Mouse (Mus musculus) spleen, adult 2 months (tissue): Measurements from ENCODE around the gene Ifit2. TPM values are rescaled to one million over a fixed set of nuclear protein-coding genes. Genes with fewer than 3 reads are reported as not detected.

Source experiments
- DNase-seq, 2 experiments: peaks; one replicate each; pipeline versions ENCODE4 v3.0.0 to v3.0.0-alpha.2; 2012 to 2021; ENCODE audit warnings: low spot score in 2 of 2, low read depth in 1 of 2
- H3K27ac ChIP-seq: fragments of 200-500 bp; 2 replicates; pipeline ENCODE4 v1.5.1; 2012; ENCODE audit warnings: low read length, inconsistent platforms; ENCODE audit not compliant: insufficient read depth
- H3K27me3 ChIP-seq: fragments of 200-500 bp; 2 replicates; pipeline ENCODE4 v1.6.1; 2012; ENCODE audit warnings: mild to moderate bottlenecking, moderate library complexity, low read length, inconsistent platforms; ENCODE audit not compliant: control insufficient read depth, insufficient read depth
- H3K36me3 ChIP-seq: fragments of 200-500 bp; 2 replicates; pipeline ENCODE4 v1.6.1; 2012; ENCODE audit warnings: mild to moderate bottlenecking, low read length, inconsistent platforms; ENCODE audit not compliant: control insufficient read depth, insufficient read depth
- H3K4me1 ChIP-seq: fragments of 200-500 bp; 2 replicates; pipeline ENCODE4 v1.6.1; 2011; ENCODE audit warnings: inconsistent platforms; ENCODE audit not compliant: control insufficient read depth, insufficient read depth, insufficient read length
- H3K4me3 ChIP-seq: fragments of 200-500 bp; 2 replicates; pipeline ENCODE4 v1.5.1; 2011; ENCODE audit warnings: mild to moderate bottlenecking, inconsistent platforms; ENCODE audit not compliant: insufficient read depth, insufficient read length; ENCODE audit errors: extremely low read depth
- CTCF ChIP-seq: fragments of 200-500 bp; IDR thresholded peaks from 2 replicates; pipeline ENCODE4 v1.5.1; 2011; ENCODE audit warnings: mild to moderate bottlenecking, inconsistent platforms; ENCODE audit not compliant: insufficient read depth, insufficient read length, insufficient replicate concordance; ENCODE audit errors: extremely low read depth
- POLR2A ChIP-seq: fragments of 200-500 bp; IDR thresholded peaks from 2 replicates; pipeline ENCODE4 v1.6.1; 2011; ENCODE audit warnings: low read depth, low read length, inconsistent platforms
- WGBS: fragments of 180-500 bp; shearing (Covaris S2); methylation state at CpG from one replicate; pipeline ENCODE4 v1.1.7; 2018; 5-methylcytosine and 5-hydroxymethylcytosine counted together
- polyA plus RNA-seq: library from polyadenylated mRNA; depleted of rRNA; stranded (reverse); fragments of >200 nt; gene quantifications from 2 replicates; pipeline ENCODE4 v1.2.3, GENCODE M21; 2012

The Ifit2 gene
- polyA plus RNA-seq, 1 experiment: 0.83 TPM

DNA sequence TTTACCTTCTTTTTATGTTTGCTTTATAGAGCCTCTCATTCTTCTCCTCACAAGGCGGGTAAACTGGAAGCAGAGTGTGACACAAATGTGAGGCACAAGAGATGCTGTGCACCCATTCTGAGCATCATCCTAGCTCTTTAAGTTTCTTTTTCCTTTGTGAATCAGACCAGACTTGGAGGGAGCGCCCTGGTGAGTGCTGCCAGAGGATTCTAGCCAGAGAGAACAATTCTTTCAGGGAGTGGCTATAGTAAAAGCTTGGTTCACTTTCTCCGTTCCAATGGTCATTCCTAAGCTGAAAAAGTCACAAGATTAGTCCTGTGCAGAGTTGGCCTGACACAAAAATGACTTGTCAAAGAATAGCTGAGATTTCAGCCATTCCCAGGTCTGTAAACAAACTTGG lies 6.1 kb downstream of the Ifit2 start:
- no peak for TF ChIP-seq CTCF
- TF ChIP-seq POLR2A: no peak
- 97% methylated on average over 3 of the region's 3 CpGs for WGBS
- H3K4me3 ChIP-seq: no peak overlapping the region
- H3K36me3 ChIP-seq: peaks cover 1% of the 10 kb centered on the region; the same call in 1 of the 2 replicates
- H3K27ac ChIP-seq: no peak overlapping the region
- H3K27me3 ChIP-seq: no peaks in the 10 kb centered on the region
- no peak for DNase-seq
- H3K4me1 ChIP-seq: peaks cover 3% of the 10 kb centered on the region; the same call in 1 of the 2 replicates

GRCm38 (mm10) chr19:34562556-34562955 lies 12.1 kb downstream of the Ifit2 start:
- Histone ChIP-seq H3K27ac (peak overlapping the region; percentile 9; the same call in 1 of the 2 replicates), H3K36me3 (no peaks in the 10 kb centered on the region), H3K27me3 (no peaks in the 10 kb centered on the region), H3K4me3 (no peak overlapping the region), H3K4me1 (peaks cover 4% of the 10 kb centered on the region)
- TF ChIP-seq CTCF: no peak
- no peak for TF ChIP-seq POLR2A
- DNase-seq: no peak

DNA sequence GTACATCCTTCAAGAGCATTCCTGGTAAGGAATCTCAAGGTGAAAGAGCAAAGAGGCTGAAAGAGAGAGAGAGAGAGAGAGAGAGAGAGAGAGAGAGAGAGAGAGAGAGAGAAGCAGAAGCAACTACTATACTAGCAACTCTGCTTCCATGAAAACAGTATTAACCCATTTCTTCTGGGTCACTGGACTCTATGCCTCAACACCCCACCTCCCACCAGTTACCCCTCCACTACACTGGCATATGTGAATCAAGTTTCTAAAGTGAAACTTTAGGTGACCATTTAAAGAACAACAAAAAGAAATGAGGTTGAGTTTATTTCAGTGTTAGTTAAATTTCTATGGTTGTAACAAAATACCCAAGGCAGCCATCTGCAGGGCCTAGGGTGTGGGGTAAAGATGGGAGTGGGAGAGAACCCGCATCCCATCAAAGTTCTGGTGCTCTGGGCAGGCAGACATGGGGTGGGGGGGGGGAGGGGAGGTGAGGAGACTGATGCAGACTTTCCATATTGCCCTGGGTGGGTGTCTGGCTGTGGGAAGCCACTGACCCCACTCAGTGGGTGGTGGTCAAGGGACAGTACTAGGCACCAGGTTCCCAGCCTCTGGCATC lies 15.8 kb downstream of the Ifit2 start:
- Histone ChIP-seq H3K27ac (no peak overlapping the region), H3K4me1 (peaks cover 14% of the 10 kb centered on the region), H3K4me3 (no peak overlapping the region), H3K27me3 (no peaks in the 10 kb centered on the region), H3K36me3 (no peaks in the 10 kb centered on the region)
- TF ChIP-seq CTCF (no peak), POLR2A (no peak)
- WGBS: 91% methylated on average over 1 of the region's 1 CpGs
- DNase-seq: no peak

DNA sequence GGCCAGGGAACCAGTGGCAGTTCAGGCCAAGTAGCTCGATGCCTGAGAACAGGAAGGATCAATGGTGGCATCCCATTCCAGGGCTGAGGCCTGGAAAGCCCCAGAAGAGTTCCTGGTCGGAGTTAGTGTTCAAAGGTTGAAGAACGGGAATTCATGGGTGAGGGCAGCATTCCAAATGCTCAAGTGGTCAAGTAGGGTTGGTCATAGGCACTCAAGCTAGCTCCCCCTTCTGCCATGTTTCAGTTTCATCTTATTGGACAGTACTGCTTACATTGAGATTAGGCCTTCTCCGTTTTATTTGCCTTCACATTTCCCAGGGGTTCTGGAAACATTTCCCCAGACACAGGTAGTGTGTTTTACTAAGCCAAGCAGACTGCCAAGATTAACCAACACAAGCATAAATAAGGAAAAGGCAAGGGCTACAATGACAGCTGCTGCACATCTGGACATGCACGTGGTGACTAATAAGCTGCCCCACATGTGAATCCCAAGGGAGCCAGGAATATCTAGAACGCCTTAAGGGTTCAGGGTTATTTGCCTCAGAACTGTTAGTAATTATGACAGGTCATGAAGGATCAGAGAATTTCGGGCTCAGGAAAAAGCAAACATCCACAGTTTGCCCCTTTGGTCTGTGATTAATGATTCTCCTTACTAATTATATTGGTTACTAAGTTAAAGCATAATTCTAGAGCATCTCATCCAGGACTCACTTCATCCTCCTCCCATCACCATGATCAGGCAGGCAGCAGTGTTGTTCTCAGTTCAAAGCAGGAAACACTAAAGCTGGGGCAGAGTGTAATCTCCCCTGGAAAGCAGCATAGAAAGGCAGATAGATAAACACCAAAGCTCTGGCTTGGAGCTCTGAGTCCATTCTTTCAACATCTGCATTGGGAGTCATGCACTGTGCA lies 18.7 kb downstream of the Ifit2 start:
- no peak for TF ChIP-seq POLR2A
- no peak for TF ChIP-seq CTCF
- peaks cover 10% of the 10 kb centered on the region for H3K4me1 ChIP-seq
- H3K27ac ChIP-seq: no peak overlapping the region
- no peaks in the 10 kb centered on the region for H3K27me3 ChIP-seq
- H3K4me3 ChIP-seq: no peak overlapping the region
- no peak for DNase-seq
- H3K36me3 ChIP-seq: peaks cover 8% of the 10 kb centered on the region; the same call in 1 of the 2 replicates
- 84% methylated on average over 7 of the region's 7 CpGs for WGBS

- no peak overlapping the region; the same call in 1 of the 2 replicates for H3K4me3 ChIP-seq
- peaks cover 8% of the 10 kb centered on the region; the same call in 1 of the 2 replicates for H3K36me3 ChIP-seq
- H3K27ac ChIP-seq: peak overlapping the region; percentile 41
- no peak for DNase-seq
- 42% methylated on average over 4 of the region's 4 CpGs for WGBS
- H3K27me3 ChIP-seq: no peaks in the 10 kb centered on the region
- H3K4me1 ChIP-seq: peaks cover 10% of the 10 kb centered on the region
- no peak for TF ChIP-seq CTCF
- no peak for TF ChIP-seq POLR2A
Measured at GRCm38 (mm10) chr19:34569896-34570476, 19.5 kb downstream of the Ifit2 start.

DNA sequence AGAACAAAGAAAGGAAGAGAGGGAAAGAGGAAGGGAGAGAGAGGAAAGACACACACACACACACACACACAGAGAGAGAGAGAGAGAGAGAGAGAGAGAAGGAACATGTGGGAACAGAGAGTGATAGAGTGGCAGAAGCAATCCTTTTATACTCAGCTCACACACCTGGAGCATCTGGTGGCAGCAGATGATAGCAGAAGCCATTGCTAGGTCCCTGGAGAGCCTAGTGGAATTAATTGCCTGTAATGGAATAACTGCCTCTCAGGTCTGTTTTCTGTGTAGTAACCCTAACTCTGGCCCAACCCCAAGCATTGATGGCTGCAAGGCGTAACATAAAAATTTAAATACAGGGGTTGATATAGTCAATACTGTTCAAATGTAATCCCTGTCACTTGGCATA lies 20.6 kb downstream of the Ifit2 start:
- no peak overlapping the region for H3K4me3 ChIP-seq
- H3K27ac ChIP-seq: no peak overlapping the region
- WGBS: 88% methylated on average over 1 of the region's 1 CpGs

More for the DNA sequence above, 20.6 kb downstream of the Ifit2 start:
- Histone ChIP-seq H3K27me3 (no peaks in the 10 kb centered on the region), H3K4me1 (peaks cover 10% of the 10 kb centered on the region), H3K36me3 (peaks cover 8% of the 10 kb centered on the region; the same call in 1 of the 2 replicates)
- DNase-seq: no peak
- TF ChIP-seq CTCF (no peak), POLR2A (no peak)
